Mouse (Mus musculus) ES-E14 (cell line): ENCODE data around the gene Top1. TPM values are rescaled to one million over a fixed set of nuclear protein-coding genes. Genes with fewer than 3 reads are reported as not detected.

Source experiments
- DNase-seq: peaks from one replicate; pipeline ENCODE4 v3.0.0-alpha.2; 2013; ENCODE audit warnings: low read depth, low spot score
- H3K27ac ChIP-seq: 2 replicates; pipeline ENCODE4 v1.5.1; 2012; ENCODE audit warnings: low read depth, mild to moderate bottlenecking, low read length, moderate library complexity, mixed read lengths; ENCODE audit not compliant: poor library complexity, insufficient read depth, severe bottlenecking
- H3K36me3 ChIP-seq: 2 replicates; pipeline ENCODE4 v1.6.1; 2012; ENCODE audit warnings: mild to moderate bottlenecking, low read length, moderate library complexity, mixed read lengths; ENCODE audit not compliant: control insufficient read depth, poor library complexity, insufficient read depth, severe bottlenecking
- H3K4me1 ChIP-seq, 2 experiments: fragments of 150-350 bp in 1 of 2; sonication (generic) in 1 of 2; 2 replicates each; pipeline ENCODE4 v1.6.1; 2012; ENCODE audit warnings: low read length in 2 of 2, mild to moderate bottlenecking in 1 of 2, mixed read lengths in 1 of 2; ENCODE audit not compliant: control insufficient read depth in 2 of 2, insufficient read depth in 2 of 2, poor library complexity in 1 of 2
- H3K4me3 ChIP-seq, 2 experiments: fragments of 150-350 bp in 1 of 2; sonication (generic) in 1 of 2; 2 replicates each; pipeline ENCODE4 v1.5.1; 2012; ENCODE audit warnings: low read length in 2 of 2, low read depth in 1 of 2, mild to moderate bottlenecking in 1 of 2, mixed read lengths in 1 of 2; ENCODE audit not compliant: insufficient read depth in 1 of 2, poor library complexity in 1 of 2, severe bottlenecking in 1 of 2
- H3K9ac ChIP-seq: 2 replicates; pipeline ENCODE4 v1.6.1; 2012; ENCODE audit warnings: low read depth, mild to moderate bottlenecking, low read length, mixed read lengths; ENCODE audit not compliant: poor library complexity, insufficient read depth, severe bottlenecking
- H3K9me3 ChIP-seq: fragments of 150-350 bp; sonication (generic); 2 replicates; pipeline ENCODE4 v1.6.1; 2012; ENCODE audit warnings: low read depth, mild to moderate bottlenecking, low read length; ENCODE audit not compliant: control insufficient read depth, insufficient read depth
- CHD2 ChIP-seq: IDR thresholded peaks from 2 replicates; pipeline ENCODE4 v1.6.1; 2014; ENCODE audit warnings: mild to moderate bottlenecking, low read depth, low read length, inconsistent platforms
- HCFC1 ChIP-seq: IDR thresholded peaks from 2 replicates; pipeline ENCODE4 v1.6.1; 2012; ENCODE audit warnings: low read length, inconsistent platforms, borderline replicate concordance; ENCODE audit not compliant: insufficient read depth
- MAFK ChIP-seq: IDR thresholded peaks from 2 replicates; pipeline ENCODE4 v1.6.1; 2014; ENCODE audit warnings: mild to moderate bottlenecking, low read depth, low read length, inconsistent platforms; ENCODE audit not compliant: insufficient read depth
- ZC3H11A ChIP-seq: IDR thresholded peaks from 2 replicates; pipeline ENCODE4 v1.6.1; 2012; ENCODE audit warnings: low read depth, mild to moderate bottlenecking, inconsistent platforms, low read length, borderline replicate concordance
- ZNF384 ChIP-seq: IDR thresholded peaks from 2 replicates; pipeline ENCODE4 v1.6.1; 2012; ENCODE audit warnings: low read depth, low read length, inconsistent platforms
- in situ Hi-C, 2 experiments: fragments of 600-800 bp; cut with MboI; formaldehyde crosslinking; loops; one replicate each; pipeline ENCODE4 v1.15.1; 2025; ENCODE audit warnings: low sequenced_read_pairs in 2 of 2, inconsistent platforms in 1 of 2; ENCODE audit not compliant: unreplicated experiment in 2 of 2
- total RNA-seq: library from RNA; depleted of rRNA; stranded (reverse); fragments of 300-350 nt; gene quantifications from 2 replicates; pipeline ENCODE4 v1.2.3, GENCODE M21; 2012

The Top1 gene
- total RNA-seq, 1 experiment = 52.7 TPM

GRCm38 (mm10) chr2:160648097-160648496, 2.4 kb downstream of the Top1 start:
- DNase-seq = no peak
- TF ChIP-seq ZC3H11A = no peak
- no peak for TF ChIP-seq MAFK
- TF ChIP-seq ZNF384 = no peak
- TF ChIP-seq HCFC1 = no peak
- no peak for TF ChIP-seq CHD2
- Histone ChIP-seq H3K4me3 (peak overlapping the region in 1 of 2 experiments; percentile 95; a peak in 2 of 4 replicates), H3K27ac (no peak overlapping the region), H3K9ac (no peak overlapping the region), H3K9me3 (no peaks in the 10 kb centered on the region), H3K36me3 (peaks cover 11% of the 10 kb centered on the region), H3K4me1 (no peaks in the 10 kb centered on the region)
- in situ Hi-C loops = no loop called here

GRCm38 (mm10) chr2:160649072-160649471, 3.4 kb downstream of the Top1 start:
- H3K27ac ChIP-seq = no peak overlapping the region
- no peak for DNase-seq
- no peak overlapping the region for H3K4me3 ChIP-seq
- no peaks in the 10 kb centered on the region for H3K9me3 ChIP-seq
- H3K4me1 ChIP-seq = peaks cover 0 to 3% of the 10 kb centered on the region in 2 experiments; a peak in 1 of 4 replicates
- TF ChIP-seq ZC3H11A = no peak
- no peak for TF ChIP-seq HCFC1
- no peak for TF ChIP-seq MAFK
- no peak for TF ChIP-seq ZNF384
- TF ChIP-seq CHD2 = no peak
- in situ Hi-C loops = no loop called here
- H3K36me3 ChIP-seq = peaks cover 10% of the 10 kb centered on the region
- no peak overlapping the region for H3K9ac ChIP-seq

- peaks cover 0 to 3% of the 10 kb centered on the region in 2 experiments; a peak in 1 of 4 replicates for H3K4me1 ChIP-seq
These were observed 5.5 kb downstream of the Top1 start for GRCm38 (mm10) chr2:160651165-160651564.

GRCm38 (mm10) chr2:160653218-160653617, 7.5 kb downstream of the Top1 start:
- Histone ChIP-seq H3K9me3 (no peaks in the 10 kb centered on the region), H3K4me3 (peak overlapping the region in 1 of 2 experiments; percentile 31; a peak in 2 of 4 replicates), H3K36me3 (peaks cover 14% of the 10 kb centered on the region), H3K4me1 (peaks cover 3 to 15% of the 10 kb centered on the region in 2 experiments; a peak in 3 of 4 replicates), H3K27ac (no peak overlapping the region), H3K9ac (peak overlapping the region; percentile 31; the same call in 1 of the 2 replicates)
- TF ChIP-seq HCFC1 (no peak), ZC3H11A (no peak), ZNF384 (no peak), MAFK (no peak), CHD2 (no peak)
- no peak for DNase-seq
- in situ Hi-C loops = no loop called here

More at GRCm38 (mm10) chr2:160651165-160651564, 5.5 kb downstream of the Top1 start:
- TF ChIP-seq CHD2 (no peak), MAFK (no peak), HCFC1 (no peak), ZNF384 (no peak), ZC3H11A (no peak)
- DNase-seq = no peak
- peaks cover 14% of the 10 kb centered on the region for H3K36me3 ChIP-seq
- no peak overlapping the region for H3K9ac ChIP-seq
- H3K4me3 ChIP-seq = no peak overlapping the region
- no peaks in the 10 kb centered on the region for H3K9me3 ChIP-seq
- in situ Hi-C loops = no loop called here
- no peak overlapping the region for H3K27ac ChIP-seq

GRCm38 (mm10) chr2:160655561-160655960, 9.9 kb downstream of the Top1 start:
- Histone ChIP-seq H3K9me3 (no peaks in the 10 kb centered on the region), H3K4me3 (peak overlapping the region; percentile 61 to 83), H3K36me3 (peaks cover 14% of the 10 kb centered on the region), H3K27ac (peak overlapping the region; percentile 97), H3K9ac (peak overlapping the region; percentile 86), H3K4me1 (peaks cover 3 to 15% of the 10 kb centered on the region in 2 experiments; a peak in 3 of 4 replicates)
- no peak for DNase-seq
- in situ Hi-C loops = no loop called here
- TF ChIP-seq CHD2 (no peak), HCFC1 (no peak), ZNF384 (no peak), MAFK (no peak), ZC3H11A (no peak)
